Mouse (Mus musculus) embryonic facial prominence, embryonic 11.5 days (tissue): ENCODE results near the gene Adh6b. TPM values are rescaled to one million over a fixed set of nuclear protein-coding genes. Genes with fewer than 3 reads are reported as not detected.
"Not testable (repeated sequence)": the region's sequence is repeated elsewhere in the genome, so short reads cannot be mapped to it uniquely, and the experiment has no call there.

Source experiments
- ATAC-seq: fragments of 200-750 bp; cut with Nextera tagmentation; replicated peaks from 2 replicates; pipeline ENCODE4 v1.8.0; 2017; ENCODE audit warnings: low read depth; ENCODE audit not compliant: insufficient number of reproducible peaks, low FRiP score, low TSS enrichment
- DNase-seq: peaks from one replicate; pipeline ENCODE4 v3.0.0-alpha.2; 2015; ENCODE audit warnings: low spot score
- H3K27ac ChIP-seq: fragments of 300-500 bp; sonication (generic); replicated peaks from 2 replicates; pipeline ENCODE4 v1.5.1; 2014; ENCODE audit warnings: mild to moderate bottlenecking, low read depth, low read length, control low read depth
- H3K27me3 ChIP-seq: fragments of 300-500 bp; sonication (generic); 2 replicates; pipeline ENCODE4 v1.6.1; 2014; ENCODE audit warnings: mild to moderate bottlenecking, low read length, moderate library complexity, mixed read lengths; ENCODE audit not compliant: control insufficient read depth, insufficient read depth
- H3K36me3 ChIP-seq: fragments of 300-500 bp; sonication (generic); replicated peaks from 2 replicates; pipeline ENCODE4 v1.6.1; 2014; ENCODE audit warnings: low read depth, mild to moderate bottlenecking, low read length, moderate library complexity, mixed read lengths; ENCODE audit not compliant: control insufficient read depth, insufficient read depth
- H3K4me1 ChIP-seq: fragments of 300-500 bp; sonication (generic); 2 replicates; pipeline ENCODE4 v1.6.1; 2014; ENCODE audit warnings: low read length, mixed read lengths; ENCODE audit not compliant: control insufficient read depth, insufficient read depth
- H3K4me2 ChIP-seq: fragments of 300-500 bp; sonication (generic); 2 replicates; pipeline ENCODE4 v1.6.1; 2014; ENCODE audit warnings: low read depth, mild to moderate bottlenecking, control low read depth, low read length, moderate library complexity
- H3K4me3 ChIP-seq: fragments of 300-500 bp; sonication (generic); 2 replicates; pipeline ENCODE4 v1.5.1; 2014; ENCODE audit warnings: low read depth, low read length, control low read depth
- H3K9ac ChIP-seq: fragments of 300-500 bp; sonication (generic); replicated peaks from 2 replicates; pipeline ENCODE4 v1.6.1; 2014; ENCODE audit warnings: mild to moderate bottlenecking, control low read depth, low read length
- H3K9me3 ChIP-seq: fragments of 300-500 bp; sonication (generic); replicated peaks from 2 replicates; pipeline ENCODE4 v1.6.1; 2016; ENCODE audit warnings: mild to moderate bottlenecking, low read length, inconsistent platforms, mixed read lengths; ENCODE audit not compliant: control insufficient read depth
- WGBS: fragments of 180-500 bp; shearing (Covaris S2); extraction: QIAGEN DNeasy Blood & Tissue Kit; methylation state at CpG from one replicate; pipeline ENCODE4 v1.1.7; 2014; 5-methylcytosine and 5-hydroxymethylcytosine counted together
- polyA plus RNA-seq: library from polyadenylated mRNA; unstranded; fragments of >200 nt; fragmentation: Nextera tagmentation; extraction: Ambion mirVana; gene quantifications from 2 replicates; pipeline ENCODE4 v1.2.1, GENCODE M21; 2014

Adh6b gene
- polyA plus RNA-seq, 1 experiment from 2014 or later: 0.52 TPM

- Histone ChIP-seq H3K4me2 (no peak overlapping the region), H3K36me3 (no peaks in the 10 kb centered on the region), H3K27me3 (no peaks in the 10 kb centered on the region), H3K4me1 (no peaks in the 10 kb centered on the region), H3K4me3 (no peak overlapping the region), H3K27ac (no peak overlapping the region), H3K9ac (no peak overlapping the region), H3K9me3 (no peaks in the 10 kb centered on the region)
- DNase-seq (no peak), ATAC-seq (no peak)
- WGBS: 72% methylated on average over 2 of the region's 2 CpGs
Observed at GRCm38 (mm10) chr3:138366181-138366580, 24.6 kb downstream of the Adh6b start.

- Histone ChIP-seq H3K4me1 (no peaks in the 10 kb centered on the region), H3K27me3 (no peaks in the 10 kb centered on the region), H3K36me3 (no peaks in the 10 kb centered on the region), H3K4me2 (no peak overlapping the region), H3K9me3 (no peaks in the 10 kb centered on the region), H3K4me3 (no peak overlapping the region), H3K27ac (no peak overlapping the region), H3K9ac (no peak overlapping the region)
- ATAC-seq (no peak), DNase-seq (no peak)
- 82% methylated on average over 1 of the region's 1 CpGs for WGBS
Observed at GRCm38 (mm10) chr3:138369546-138369945, 28.0 kb downstream of the Adh6b start.

GRCm38 (mm10) chr3:138370289-138370688 lies 28.7 kb downstream of the Adh6b start:
- not testable (repeated sequence) for ATAC-seq, H3K4me1 ChIP-seq, H3K4me3 ChIP-seq, H3K27ac ChIP-seq, H3K36me3 ChIP-seq, H3K9ac ChIP-seq, DNase-seq, H3K4me2 ChIP-seq, H3K27me3 ChIP-seq, H3K9me3 ChIP-seq
- 60% methylated on average over 4 of the region's 4 CpGs for WGBS

- Histone ChIP-seq H3K4me1 (no peaks in the 10 kb centered on the region), H3K9ac (no peak overlapping the region), H3K27me3 (no peaks in the 10 kb centered on the region), H3K36me3 (no peaks in the 10 kb centered on the region), H3K27ac (no peak overlapping the region), H3K9me3 (no peaks in the 10 kb centered on the region), H3K4me2 (no peak overlapping the region), H3K4me3 (no peak overlapping the region)
- DNase-seq (no peak), ATAC-seq (no peak)
- 68% methylated on average over 4 of the region's 4 CpGs for WGBS
Observed at GRCm38 (mm10) chr3:138373920-138374319, 32.3 kb downstream of the Adh6b start.

- no peaks in the 10 kb centered on the region for H3K27me3 ChIP-seq
- H3K4me1 ChIP-seq: no peaks in the 10 kb centered on the region
- no peak overlapping the region for H3K4me2 ChIP-seq
- ATAC-seq: no peak
- no peak overlapping the region for H3K9ac ChIP-seq
- H3K4me3 ChIP-seq: no peak overlapping the region
- no peaks in the 10 kb centered on the region for H3K36me3 ChIP-seq
- no peaks in the 10 kb centered on the region for H3K9me3 ChIP-seq
- H3K27ac ChIP-seq: no peak overlapping the region
- WGBS: 83% methylated on average over 2 of the region's 2 CpGs
- no peak for DNase-seq
Observed at GRCm38 (mm10) chr3:138375148-138375547, 33.6 kb downstream of the Adh6b start.

GRCm38 (mm10) chr3:138381133-138381532 lies 39.6 kb downstream of the Adh6b start:
- Histone ChIP-seq H3K27ac (no peak overlapping the region), H3K9me3 (no peaks in the 10 kb centered on the region), H3K4me1 (no peaks in the 10 kb centered on the region), H3K36me3 (no peaks in the 10 kb centered on the region), H3K9ac (no peak overlapping the region), H3K4me3 (no peak overlapping the region), H3K27me3 (no peaks in the 10 kb centered on the region), H3K4me2 (no peak overlapping the region)
- DNase-seq (peak; percentile 40), ATAC-seq (no peak)
- WGBS: 34% methylated on average over 3 of the region's 3 CpGs

GRCm38 (mm10) chr3:138387155-138387554 lies 45.6 kb downstream of the Adh6b start:
- Histone ChIP-seq H3K27me3 (no peaks in the 10 kb centered on the region), H3K4me1 (no peaks in the 10 kb centered on the region), H3K9ac (no peak overlapping the region), H3K9me3 (no peaks in the 10 kb centered on the region), H3K36me3 (no peaks in the 10 kb centered on the region), H3K4me3 (no peak overlapping the region), H3K27ac (no peak overlapping the region), H3K4me2 (no peak overlapping the region)
- no peak for ATAC-seq
- no peak for DNase-seq
- WGBS: 82% methylated on average over 6 of the region's 6 CpGs

- no peaks in the 10 kb centered on the region for H3K9me3 ChIP-seq
- H3K9ac ChIP-seq: no peak overlapping the region
- no peaks in the 10 kb centered on the region for H3K27me3 ChIP-seq
- no peaks in the 10 kb centered on the region for H3K36me3 ChIP-seq
- 78% methylated on average over 3 of the region's 3 CpGs for WGBS
- H3K4me1 ChIP-seq: no peaks in the 10 kb centered on the region
- no peak overlapping the region for H3K4me3 ChIP-seq
- H3K27ac ChIP-seq: no peak overlapping the region
- DNase-seq (no peak), ATAC-seq (no peak)
- no peak overlapping the region for H3K4me2 ChIP-seq
Observed at GRCm38 (mm10) chr3:138404872-138405271, 63.3 kb downstream of the Adh6b start.
